Mouse (Mus musculus) CH12.LX (cell line): Measurements from ENCODE around the gene Ccser1. TPM values are rescaled to one million over a fixed set of nuclear protein-coding genes. Genes with fewer than 3 reads are reported as not detected.

Source experiments
- DNase-seq: peaks from one replicate; pipeline ENCODE4 v3.0.0-alpha.2; 2013; ENCODE audit errors: extremely low read depth
- H3K27ac ChIP-seq: 2 replicates; pipeline ENCODE4 v1.5.1; 2012; ENCODE audit warnings: low read depth, mild to moderate bottlenecking, control low read depth, moderate library complexity; ENCODE audit not compliant: insufficient read depth
- H3K27me3 ChIP-seq: replicated peaks from 2 replicates; pipeline ENCODE3; 2012; ENCODE audit warnings: inconsistent platforms
- H3K36me3 ChIP-seq, 2 experiments: replicated peaks in 1 of 2; 2 replicates each; pipeline versions ENCODE3 to v1.6.1; 2012; ENCODE audit warnings: inconsistent platforms in 1 of 2, low read length in 1 of 2, mild to moderate bottlenecking in 1 of 2, mixed read lengths in 1 of 2, moderate library complexity in 1 of 2; ENCODE audit not compliant: control insufficient read depth in 1 of 2, insufficient read depth in 1 of 2
- H3K4me1 ChIP-seq, 2 experiments: 2 replicates each; pipeline ENCODE4 v1.6.1; 2012; ENCODE audit warnings: inconsistent platforms in 1 of 2, moderate library complexity in 1 of 2; ENCODE audit not compliant: insufficient read depth in 2 of 2, control insufficient read depth in 1 of 2
- H3K4me2 ChIP-seq: 2 replicates; pipeline ENCODE4 v1.6.1; 2012; ENCODE audit warnings: low read depth, mild to moderate bottlenecking, control low read depth; ENCODE audit not compliant: poor library complexity, insufficient read depth, severe bottlenecking
- H3K4me3 ChIP-seq, 3 experiments: fragments of 150-350 bp in 1 of 3; sonication (generic) in 1 of 3; replicated peaks in 1 of 3; 2 replicates each; pipeline versions ENCODE3 to v1.5.1; 2011 to 2012; ENCODE audit warnings: low read depth in 2 of 3, low read length in 2 of 3, mild to moderate bottlenecking in 2 of 3, moderate library complexity in 2 of 3, control low read depth in 1 of 3, improper control_type of control experiment in 1 of 3, inconsistent platforms in 1 of 3, mixed read lengths in 1 of 3; ENCODE audit not compliant: poor library complexity in 1 of 3
- H3K79me2 ChIP-seq: replicated peaks from 2 replicates; pipeline ENCODE4 v1.6.1; 2012; ENCODE audit warnings: mild to moderate bottlenecking, moderate library complexity; ENCODE audit not compliant: control insufficient read depth, poor library complexity, insufficient read depth, severe bottlenecking; ENCODE audit errors: extremely low read depth
- H3K9ac ChIP-seq: 2 replicates; pipeline ENCODE4 v1.6.1; 2012; ENCODE audit warnings: low read depth, mild to moderate bottlenecking, control low read depth, moderate library complexity; ENCODE audit not compliant: insufficient read depth
- H3K9me3 ChIP-seq: replicated peaks from 2 replicates; pipeline ENCODE3; 2012; ENCODE audit warnings: low read length, inconsistent platforms, mixed read lengths
- CHD1 ChIP-seq: IDR thresholded peaks from 2 replicates; pipeline ENCODE4 v1.6.1; 2012; ENCODE audit warnings: low read depth, low read length, improper control_type of control experiment, inconsistent platforms
- CTCF ChIP-seq, 2 experiments: IDR thresholded peaks in 1 of 2; conservative IDR thresholded peaks in 1 of 2; 2 replicates each; pipeline ENCODE4 v1.5.1; 2011 to 2012; ENCODE audit warnings: low read depth in 2 of 2, low read length in 2 of 2, improper control_type of control experiment in 1 of 2, inconsistent platforms in 1 of 2, mild to moderate bottlenecking in 1 of 2, moderate library complexity in 1 of 2
- E2F4 ChIP-seq: IDR thresholded peaks from 2 replicates; pipeline ENCODE4 v1.6.1; 2011; ENCODE audit warnings: low read depth, low read length, improper control_type of control experiment; ENCODE audit not compliant: insufficient replicate concordance
- ELF1 ChIP-seq: IDR thresholded peaks from 2 replicates; pipeline ENCODE4 v1.6.1; 2014; ENCODE audit warnings: low read depth, mild to moderate bottlenecking, inconsistent platforms, low read length, improper control_type of control experiment
- EP300 ChIP-seq: IDR thresholded peaks from 2 replicates; pipeline ENCODE4 v1.6.1; 2011; ENCODE audit warnings: low read length, improper control_type of control experiment
- ETS1 ChIP-seq: conservative IDR thresholded peaks from 2 replicates; pipeline ENCODE4 v1.6.1; 2012; ENCODE audit warnings: low read depth, mild to moderate bottlenecking, inconsistent platforms, low read length, improper control_type of control experiment, moderate library complexity
- HCFC1 ChIP-seq: IDR thresholded peaks from 2 replicates; pipeline ENCODE4 v1.6.1; 2012; ENCODE audit warnings: low read depth, mild to moderate bottlenecking, inconsistent platforms, low read length, improper control_type of control experiment
- MAFK ChIP-seq: IDR thresholded peaks from 2 replicates; pipeline ENCODE4 v1.6.1; 2011; ENCODE audit warnings: low read length, improper control_type of control experiment; ENCODE audit not compliant: insufficient replicate concordance
- MAX ChIP-seq: IDR thresholded peaks from 2 replicates; pipeline ENCODE4 v1.6.1; 2011; ENCODE audit warnings: low read length, improper control_type of control experiment
- MYC ChIP-seq: IDR thresholded peaks from 2 replicates; pipeline ENCODE4 v1.6.1; 2011; ENCODE audit warnings: low read depth, mild to moderate bottlenecking, improper control_type of control experiment, low read length
- NELFE ChIP-seq: IDR thresholded peaks from 2 replicates; pipeline ENCODE4 v1.6.1; 2011; ENCODE audit warnings: low read depth, low read length, improper control_type of control experiment
- NRF1 ChIP-seq: IDR thresholded peaks from 2 replicates; pipeline ENCODE4 v1.6.1; 2014; ENCODE audit warnings: low read depth, mild to moderate bottlenecking, inconsistent platforms, low read length, improper control_type of control experiment, moderate library complexity
- PAX5 ChIP-seq: IDR thresholded peaks from 2 replicates; pipeline ENCODE4 v1.6.1; 2012; ENCODE audit warnings: low read length, inconsistent platforms, mixed read lengths
- POLR2A ChIP-seq: IDR thresholded peaks from 2 replicates; pipeline ENCODE4 v1.6.1; 2011; ENCODE audit warnings: low read depth, mild to moderate bottlenecking, improper control_type of control experiment, low read length
- POLR2AphosphoS2 ChIP-seq: IDR thresholded peaks from 2 replicates; pipeline ENCODE4 v1.6.1; 2011; ENCODE audit warnings: low read depth, low read length, improper control_type of control experiment
- RAD21 ChIP-seq: IDR thresholded peaks from 2 replicates; pipeline ENCODE4 v1.6.1; 2011; ENCODE audit warnings: low read depth, mild to moderate bottlenecking, low read length, improper control_type of control experiment, moderate library complexity
- RCOR1 ChIP-seq: conservative IDR thresholded peaks from 2 replicates; pipeline ENCODE4 v1.6.1; 2012; ENCODE audit warnings: low read depth, mild to moderate bottlenecking, inconsistent platforms, low read length, improper control_type of control experiment
- SIN3A ChIP-seq: IDR thresholded peaks from 2 replicates; pipeline ENCODE4 v1.6.1; 2012; ENCODE audit warnings: low read length, improper control_type of control experiment, inconsistent platforms
- TBP ChIP-seq: conservative IDR thresholded peaks from 2 replicates; pipeline ENCODE4 v1.6.1; 2011; ENCODE audit warnings: low read depth, low read length, improper control_type of control experiment
- UBTF ChIP-seq: IDR thresholded peaks from 2 replicates; pipeline ENCODE4 v1.6.1; 2012; ENCODE audit warnings: low read depth, mild to moderate bottlenecking, inconsistent platforms, low read length, improper control_type of control experiment, moderate library complexity
- USF1 ChIP-seq: IDR thresholded peaks from 2 replicates; pipeline ENCODE4 v1.6.1; 2014; ENCODE audit warnings: low read depth, mild to moderate bottlenecking, inconsistent platforms, low read length, improper control_type of control experiment
- USF2 ChIP-seq: conservative IDR thresholded peaks from 2 replicates; pipeline ENCODE4 v1.6.1; 2011; ENCODE audit warnings: low read depth, low read length, improper control_type of control experiment
- ZKSCAN1 ChIP-seq: IDR thresholded peaks from 2 replicates; pipeline ENCODE4 v1.6.1; 2012; ENCODE audit warnings: low read depth, inconsistent platforms, low read length, improper control_type of control experiment, borderline replicate concordance
- ZMIZ1 ChIP-seq: IDR thresholded peaks from 2 replicates; pipeline ENCODE4 v1.6.1; 2012; ENCODE audit warnings: low read depth, mild to moderate bottlenecking, inconsistent platforms, low read length, improper control_type of control experiment
- ZNF384 ChIP-seq: IDR thresholded peaks from 2 replicates; pipeline ENCODE4 v1.6.1; 2012; ENCODE audit warnings: low read depth, low read length, improper control_type of control experiment, inconsistent platforms
- dilution Hi-C: fragments of 300-500 bp; cut with MboI; formaldehyde crosslinking; loops from 2 replicates; pipeline ENCODE4 v1.14.3; 2020; ENCODE audit warnings: low sequenced_read_pairs; ENCODE audit not compliant: extremely low pct_unique_long_range_greater_than_20kb, extremely low pct_ligation_motif_present
- in situ Hi-C: fragments of 300-500 bp; cut with MboI; formaldehyde crosslinking; loops from 3 replicates; pipeline ENCODE4 v1.14.3; 2019; ENCODE audit warnings: low sequenced_read_pairs, low pct_ligation_motif_present, low pct_unique_long_range_greater_than_20kb, mixed read lengths
- polyA plus RNA-seq: library from polyadenylated mRNA; unstranded; fragments of >175 nt; gene quantifications from 2 replicates; pipeline ENCODE4 v1.2.1, GENCODE M21; 2012; ENCODE audit warnings: low read depth; ENCODE audit not compliant: insufficient read length
- total RNA-seq, 2 experiments: library from RNA; depleted of rRNA; stranded (reverse); fragments of 300-350 nt in 1 of 2; fragments of >200 nt in 1 of 2; gene quantifications; 2 replicates each; pipeline ENCODE4 v1.2.3; 2012 to 2014

The Ccser1 gene
- total and polyA plus RNA-seq, 3 experiments, result not detected

DNA sequence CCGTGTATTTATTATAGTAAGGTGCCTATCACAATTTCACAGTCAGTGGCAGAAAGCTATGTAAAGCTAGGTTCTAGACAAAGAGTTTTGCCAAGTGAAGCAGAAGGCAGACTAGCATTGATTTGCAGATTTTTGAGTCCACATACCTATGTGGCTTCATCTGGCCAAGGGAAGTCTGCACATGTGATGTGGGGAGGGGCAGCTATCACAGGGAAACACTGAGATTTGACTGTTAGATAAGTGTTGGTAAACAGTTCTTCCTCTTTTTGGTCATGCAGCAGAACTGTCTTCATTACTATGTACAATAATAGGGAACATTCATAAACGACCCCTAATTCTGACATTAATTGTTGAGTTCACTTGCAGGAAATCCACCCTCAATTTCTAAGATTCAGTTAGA is 335.2 kb downstream of the Ccser1 start:
- in situ Hi-C loops, result no loop called here
- Histone ChIP-seq H3K27ac (no peak overlapping the region), H3K27me3 (no peaks in the 10 kb centered on the region), H3K36me3 (no peaks in the 10 kb centered on the region), H3K79me2 (no peaks in the 10 kb centered on the region), H3K4me2 (no peak overlapping the region), H3K9ac (no peak overlapping the region), H3K9me3 (peaks cover 18% of the 10 kb centered on the region), H3K4me3 (no peak overlapping the region), H3K4me1 (no peaks in the 10 kb centered on the region)
- TF ChIP-seq CTCF (conservative IDR thresholded peaks at IDR 0.05 in 1 of 2, IDR thresholded peaks at IDR 0.05 in 1 of 2; ENCODE audit: low read depth in 2 of 2, low read length in 2 of 2) (no peak), MYC (no peak), EP300 (no peak), ETS1 (no peak), USF1 (no peak), E2F4 (no peak), HCFC1 (no peak), NELFE (no peak)
- DNase-seq, result no peak
- dilution Hi-C loops, result no loop called here

- no peak overlapping the region for H3K9ac ChIP-seq
- no peaks in the 10 kb centered on the region for H3K36me3 ChIP-seq
- H3K9me3 ChIP-seq, result peaks cover 19% of the 10 kb centered on the region
- in situ Hi-C loops, result no loop called here
- H3K4me3 ChIP-seq, result no peak overlapping the region
- H3K27ac ChIP-seq, result no peak overlapping the region
- H3K27me3 ChIP-seq, result no peaks in the 10 kb centered on the region
- no peaks in the 10 kb centered on the region for H3K4me1 ChIP-seq
- no peak for DNase-seq
- dilution Hi-C loops, result no loop called here
- H3K4me2 ChIP-seq, result no peak overlapping the region
- no peak for TF ChIP-seq UBTF
- TF ChIP-seq ZNF384, result no peak
- no peak for TF ChIP-seq POLR2A
- TF ChIP-seq RAD21, result no peak
- no peak for TF ChIP-seq NRF1
- H3K79me2 ChIP-seq, result no peaks in the 10 kb centered on the region
Measured at GRCm38 (mm10) chr6:61521587-61521986, 341.5 kb downstream of the Ccser1 start.

- H3K27ac ChIP-seq, result no peak overlapping the region
- DNase-seq, result no peak
- in situ Hi-C loops, result no loop called here
- no peaks in the 10 kb centered on the region for H3K4me1 ChIP-seq
- dilution Hi-C loops, result no loop called here
- H3K79me2 ChIP-seq, result no peaks in the 10 kb centered on the region
- no peaks in the 10 kb centered on the region for H3K36me3 ChIP-seq
- no peaks in the 10 kb centered on the region for H3K27me3 ChIP-seq
- peaks cover 19% of the 10 kb centered on the region for H3K9me3 ChIP-seq
- no peak overlapping the region for H3K4me2 ChIP-seq
- H3K9ac ChIP-seq, result no peak overlapping the region
- no peak overlapping the region for H3K4me3 ChIP-seq
- TF ChIP-seq RAD21 (no peak), POLR2AphosphoS2 (no peak), ZMIZ1 (no peak), RCOR1 (no peak), TBP (no peak), MAX (no peak), SIN3A (no peak), ZKSCAN1 (no peak), MAFK (no peak), CHD1 (no peak), HCFC1 (no peak), ELF1 (no peak), POLR2A (no peak), PAX5 (no peak), USF2 (no peak), E2F4 (no peak)
Measured at GRCm38 (mm10) chr6:61522108-61522507, 342.0 kb downstream of the Ccser1 start.
